Mouse (Mus musculus) layer of hippocampus, adult 18-20 months (tissue): ENCODE results near the gene Mgat4a. TPM values are rescaled to one million over a fixed set of nuclear protein-coding genes. Genes with fewer than 3 reads are reported as not detected.
"Not testable (repeated sequence)": the region's sequence is repeated elsewhere in the genome, so short reads cannot be mapped to it uniquely, and the experiment has no call there.

Source experiments
- DNase-seq, 2 experiments: peaks; one replicate each; pipeline ENCODE4 v3.0.0; 2022; ENCODE audit warnings: low spot score in 2 of 2
- total RNA-seq, 2 experiments: library from RNA; stranded (reverse); gene quantifications; 2 replicates each; pipeline ENCODE4 v1.2.3; 2021

Mgat4a gene
- total RNA-seq, 2 experiments from 2014 or later, result 30.9 to 31.9 TPM

DNA sequence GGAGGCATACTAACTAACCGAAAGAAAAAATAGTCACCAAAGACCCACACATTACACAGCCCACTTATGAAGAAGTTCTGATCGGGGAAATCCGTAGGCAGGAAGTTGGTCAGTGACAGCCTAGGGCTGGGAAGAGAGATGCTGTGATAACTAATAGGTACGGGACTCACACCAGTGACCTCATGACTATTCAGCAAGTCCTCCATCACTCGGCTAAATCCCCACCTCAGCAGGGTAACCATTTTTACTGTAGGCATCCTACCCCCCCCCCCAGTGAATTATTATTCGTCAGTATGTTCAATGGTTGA is 8.3 kb downstream of the Mgat4a start:
- no peak for DNase-seq

GRCm38 (mm10) chr1:37531654-37532532 is 8.9 kb downstream of the Mgat4a start:
- no peak for DNase-seq

GRCm38 (mm10) chr1:37530061-37530460 is 10.8 kb downstream of the Mgat4a start:
- no peak for DNase-seq

GRCm38 (mm10) chr1:37526257-37526656 is 14.6 kb downstream of the Mgat4a start:
- DNase-seq, result no peak

DNA sequence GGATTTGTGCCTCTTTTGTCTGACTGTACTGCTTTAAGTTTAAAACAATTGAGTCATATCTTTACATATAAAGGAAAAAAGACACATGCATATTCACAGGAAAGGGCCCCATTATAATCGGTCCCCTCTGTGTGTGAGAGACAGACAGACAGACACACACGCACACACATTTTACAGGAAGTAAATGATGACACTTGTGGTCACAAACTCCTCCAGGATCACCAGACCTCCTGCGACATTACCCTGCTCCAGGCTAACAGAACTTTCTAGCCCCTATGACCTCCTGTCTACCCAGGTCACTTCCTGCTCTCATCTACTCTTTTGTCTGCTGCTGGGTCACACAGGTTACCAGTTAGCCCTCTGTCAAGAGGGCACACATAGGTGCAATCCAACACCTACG is 16.1 kb downstream of the Mgat4a start:
- DNase-seq, result no peak

GRCm38 (mm10) chr1:37524122-37524521 is 16.7 kb downstream of the Mgat4a start:
- not testable (repeated sequence) for DNase-seq

- DNase-seq, result not testable (repeated sequence)
Observed at GRCm38 (mm10) chr1:37523548-37523947, 17.3 kb downstream of the Mgat4a start.

GRCm38 (mm10) chr1:37522101-37522500 is 18.7 kb downstream of the Mgat4a start:
- no peak for DNase-seq

- no peak for DNase-seq
Observed at GRCm38 (mm10) chr1:37518791-37519190, 22.0 kb downstream of the Mgat4a start.

GRCm38 (mm10) chr1:37518124-37518720 is 22.6 kb downstream of the Mgat4a start:
- DNase-seq, result no peak

- no peak for DNase-seq
Observed at GRCm38 (mm10) chr1:37512961-37513431, 27.8 kb downstream of the Mgat4a start.

DNA sequence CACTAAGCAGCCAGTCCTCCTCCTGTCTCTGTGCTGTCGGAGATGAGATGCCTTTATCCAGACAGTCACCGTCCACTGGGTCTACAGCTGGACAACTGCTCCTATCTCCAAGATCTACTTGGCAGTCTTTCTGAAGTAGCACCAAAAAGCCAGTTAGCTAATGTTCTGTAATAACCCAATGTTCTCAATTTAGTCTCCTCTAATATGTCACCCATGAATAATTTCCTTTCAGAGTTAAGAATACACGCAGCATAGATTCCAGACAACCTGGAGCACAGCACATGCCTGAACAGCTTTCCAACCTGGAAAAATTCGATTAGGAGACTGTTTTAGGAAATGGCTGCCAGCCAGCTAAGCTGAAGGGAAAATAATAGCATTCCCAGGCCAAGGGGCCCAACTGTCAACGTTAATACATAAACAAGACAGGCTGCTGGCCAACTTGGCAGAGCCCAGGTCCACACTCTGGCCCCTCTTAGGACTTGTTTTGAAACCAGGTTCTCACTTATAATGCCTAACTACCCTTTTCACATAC is 28.6 kb downstream of the Mgat4a start:
- DNase-seq, result peak in 1 of 2 experiments; percentile 33

DNA sequence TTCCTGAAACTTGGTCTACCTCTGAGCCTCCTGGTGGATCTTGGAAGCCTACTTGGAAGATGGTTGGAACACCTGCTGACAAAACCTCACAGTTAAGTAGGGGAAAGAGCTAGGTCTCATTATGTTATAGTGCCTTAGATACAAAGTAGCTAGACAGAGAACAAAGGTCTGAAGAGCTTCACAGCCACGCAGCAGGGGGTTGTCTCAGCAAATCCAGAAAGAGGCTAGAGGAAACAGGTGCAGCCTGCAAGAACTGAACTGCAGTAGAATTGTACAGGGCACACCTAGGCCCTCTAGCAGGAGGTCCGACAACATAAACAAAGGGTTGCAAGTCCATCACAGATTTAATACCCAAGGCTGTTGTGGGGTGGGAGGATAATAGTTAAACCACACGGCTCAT is 30.6 kb downstream of the Mgat4a start:
- DNase-seq, result no peak

DNA sequence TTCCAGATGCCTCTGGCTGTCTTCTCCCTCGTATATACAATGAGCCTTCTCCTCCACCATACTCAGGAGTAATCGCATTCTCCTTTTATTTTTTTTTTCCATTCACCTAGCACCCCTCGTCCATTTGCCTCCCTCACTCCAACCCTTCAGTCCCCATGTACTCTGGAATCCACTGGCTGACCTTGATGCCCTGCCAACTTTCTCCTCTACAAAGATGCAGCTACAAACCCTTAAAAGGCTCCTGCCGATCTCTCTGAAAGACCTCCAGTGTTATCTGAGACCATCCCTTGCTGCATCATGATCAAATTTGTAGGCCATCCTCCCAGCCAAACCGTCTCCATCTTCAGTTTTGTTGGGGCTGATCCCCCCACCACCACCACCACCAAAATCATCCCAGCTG is 31.4 kb downstream of the Mgat4a start:
- no peak for DNase-seq

DNA sequence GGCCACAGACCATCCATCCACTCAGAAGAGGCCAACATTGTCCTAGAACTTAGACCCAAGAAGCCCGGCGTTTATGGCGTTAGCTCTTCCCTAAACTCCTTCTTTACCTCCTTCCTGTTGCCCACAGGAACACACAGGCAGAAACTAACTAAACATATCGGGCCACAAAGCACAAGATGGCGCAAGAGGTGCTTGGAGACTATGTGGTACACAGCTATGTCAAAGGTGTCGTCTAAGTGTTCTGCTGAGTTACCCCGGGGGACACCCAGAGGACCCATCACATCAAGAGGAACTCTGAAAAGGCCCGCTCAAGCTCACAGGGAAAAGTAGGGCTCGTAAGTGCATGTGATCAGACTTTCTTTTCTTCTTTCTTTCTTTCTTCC is 35.5 kb downstream of the Mgat4a start:
- no peak for DNase-seq

DNA sequence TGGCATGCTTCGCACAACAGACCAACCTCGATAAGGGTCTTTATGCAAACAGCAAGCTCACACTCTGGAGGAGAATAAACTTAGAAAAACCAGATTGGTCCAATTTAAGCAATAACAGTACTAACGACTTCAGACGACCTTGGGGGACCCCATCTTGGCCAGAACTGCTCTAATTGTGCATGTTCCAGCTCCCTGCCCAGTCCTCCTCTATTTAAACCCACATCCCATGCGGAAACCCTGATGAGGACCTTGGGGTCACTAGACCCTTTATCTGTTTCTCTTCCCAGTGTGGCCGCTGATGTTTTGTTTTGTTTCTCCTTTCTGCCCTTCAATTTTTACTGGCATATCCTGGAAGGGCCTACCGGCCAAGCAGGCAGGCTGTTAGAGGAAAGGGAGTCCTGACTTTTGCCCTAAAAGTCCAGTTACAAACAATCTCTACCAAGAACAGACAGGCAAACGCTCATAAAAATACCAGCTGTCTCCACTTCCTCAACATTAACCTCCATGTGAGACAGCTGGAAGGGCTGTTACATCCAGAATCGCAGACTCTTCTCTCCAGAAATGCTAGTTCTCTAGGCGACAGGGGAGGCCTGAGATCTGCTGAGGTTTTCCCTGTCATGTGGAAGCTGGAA is 36.0 kb downstream of the Mgat4a start:
- no peak for DNase-seq

GRCm38 (mm10) chr1:37503656-37504055 is 37.2 kb downstream of the Mgat4a start:
- no peak for DNase-seq

- no peak for DNase-seq
Observed at GRCm38 (mm10) chr1:37502354-37502753, 38.5 kb downstream of the Mgat4a start.

- DNase-seq, result no peak
Observed at GRCm38 (mm10) chr1:37500723-37501122, 40.1 kb downstream of the Mgat4a start.

- DNase-seq, result not testable (repeated sequence)
Observed at GRCm38 (mm10) chr1:37499395-37499794, 41.4 kb downstream of the Mgat4a start.

DNA sequence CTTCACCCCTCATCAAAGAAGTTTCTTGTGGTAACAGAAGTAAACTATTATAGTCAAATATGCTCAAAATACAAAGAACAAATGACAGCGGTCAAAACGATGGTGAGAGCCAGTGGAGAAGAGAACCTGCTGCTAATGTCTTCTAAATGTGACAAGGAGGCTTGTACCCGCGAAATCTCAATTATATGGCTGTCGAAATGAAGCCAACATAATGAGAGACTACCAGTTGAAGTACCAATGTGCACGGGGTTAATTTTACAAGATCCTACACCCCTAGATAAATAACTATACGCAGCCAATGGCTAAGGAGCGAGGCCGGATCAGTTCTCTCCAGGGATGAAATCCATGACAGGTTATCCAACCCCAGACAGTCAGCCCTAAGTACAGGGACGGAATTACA is 41.9 kb downstream of the Mgat4a start:
- DNase-seq, result no peak
